Mouse (Mus musculus) limb, embryonic 14.5 days (tissue): ENCODE measurements around the gene Zfp850. TPM values are rescaled to one million over a fixed set of nuclear protein-coding genes. Genes with fewer than 3 reads are reported as not detected.

Source experiments
- ATAC-seq: fragments of 200-750 bp; cut with Nextera tagmentation; 2 replicates; pipeline ENCODE4 v1.8.0; 2017; ENCODE audit warnings: low read depth, moderate number of reproducible peaks, moderate TSS enrichment; ENCODE audit not compliant: low FRiP score
- DNase-seq: peaks from one replicate; pipeline ENCODE4 v3.0.0-alpha.2; 2015; ENCODE audit warnings: low spot score
- H3K27ac ChIP-seq: fragments of 300-500 bp; sonication (generic); replicated peaks from 2 replicates; pipeline ENCODE4 v1.5.1; 2014; ENCODE audit warnings: low read depth, mild to moderate bottlenecking, low read length, moderate library complexity, mixed read lengths
- H3K27me3 ChIP-seq: fragments of 300-500 bp; sonication (generic); 2 replicates; pipeline ENCODE4 v1.6.1; 2014; ENCODE audit warnings: low read length, mixed read lengths; ENCODE audit not compliant: control insufficient read depth, insufficient read depth
- H3K36me3 ChIP-seq: fragments of 300-500 bp; sonication (generic); 2 replicates; pipeline ENCODE4 v1.6.1; 2014; ENCODE audit warnings: mild to moderate bottlenecking, low read length, moderate library complexity, mixed read lengths; ENCODE audit not compliant: control insufficient read depth, insufficient read depth
- H3K4me1 ChIP-seq: fragments of 300-500 bp; sonication (generic); 2 replicates; pipeline ENCODE4 v1.6.1; 2014; ENCODE audit warnings: antibody characterized with exemption, low read length, mixed read lengths; ENCODE audit not compliant: control insufficient read depth, insufficient read depth
- H3K4me2 ChIP-seq: fragments of 300-500 bp; sonication (generic); replicated peaks from 2 replicates; pipeline ENCODE4 v1.6.1; 2014; ENCODE audit warnings: low read depth, mild to moderate bottlenecking, low read length, moderate library complexity; ENCODE audit not compliant: severe bottlenecking
- H3K4me3 ChIP-seq: fragments of 300-500 bp; sonication (generic); replicated peaks from 2 replicates; pipeline ENCODE4 v1.5.1; 2014; ENCODE audit warnings: low read length
- H3K9ac ChIP-seq: fragments of 300-500 bp; sonication (generic); 2 replicates; pipeline ENCODE4 v1.6.1; 2014; ENCODE audit warnings: mild to moderate bottlenecking, low read depth, low read length, moderate library complexity; ENCODE audit not compliant: severe bottlenecking
- H3K9me3 ChIP-seq: fragments of 300-500 bp; sonication (generic); 2 replicates; pipeline ENCODE4 v1.6.1; 2016; ENCODE audit warnings: low read length; ENCODE audit not compliant: control insufficient read depth
- POLR2A ChIP-seq: fragments of 200-500 bp; IDR thresholded peaks from 2 replicates; pipeline ENCODE4 v1.8.0; 2012; ENCODE audit warnings: inconsistent platforms, mild to moderate bottlenecking, moderate library complexity, borderline replicate concordance; ENCODE audit not compliant: insufficient read depth, insufficient read length; ENCODE audit errors: extremely low read depth
- WGBS: fragments of 180-500 bp; shearing (Covaris S2); extraction: QIAGEN DNeasy Blood & Tissue Kit; methylation state at CpG from one replicate; pipeline ENCODE4 v1.1.7; 2014; 5-methylcytosine and 5-hydroxymethylcytosine counted together
- polyA plus RNA-seq, 2 experiments: library from polyadenylated mRNA; depleted of rRNA in 1 of 2; stranded (reverse) in 1 of 2; unstranded in 1 of 2; fragments of >200 nt; fragmentation: Nextera tagmentation in 1 of 2; extraction: Ambion mirVana in 1 of 2; gene quantifications; 2 replicates each; pipeline versions ENCODE4 v1.2.1 to v1.2.3; 2012 to 2014

Gene Zfp850
- 1.8 and 2.0 TPM in 2 replicates for polyA plus RNA-seq (2012; rRNA removed)
- polyA plus RNA-seq (2014; fragmentation: Nextera tagmentation; extraction: Ambion mirVana), result 4.1 and 4.5 TPM in 2 replicates

DNA sequence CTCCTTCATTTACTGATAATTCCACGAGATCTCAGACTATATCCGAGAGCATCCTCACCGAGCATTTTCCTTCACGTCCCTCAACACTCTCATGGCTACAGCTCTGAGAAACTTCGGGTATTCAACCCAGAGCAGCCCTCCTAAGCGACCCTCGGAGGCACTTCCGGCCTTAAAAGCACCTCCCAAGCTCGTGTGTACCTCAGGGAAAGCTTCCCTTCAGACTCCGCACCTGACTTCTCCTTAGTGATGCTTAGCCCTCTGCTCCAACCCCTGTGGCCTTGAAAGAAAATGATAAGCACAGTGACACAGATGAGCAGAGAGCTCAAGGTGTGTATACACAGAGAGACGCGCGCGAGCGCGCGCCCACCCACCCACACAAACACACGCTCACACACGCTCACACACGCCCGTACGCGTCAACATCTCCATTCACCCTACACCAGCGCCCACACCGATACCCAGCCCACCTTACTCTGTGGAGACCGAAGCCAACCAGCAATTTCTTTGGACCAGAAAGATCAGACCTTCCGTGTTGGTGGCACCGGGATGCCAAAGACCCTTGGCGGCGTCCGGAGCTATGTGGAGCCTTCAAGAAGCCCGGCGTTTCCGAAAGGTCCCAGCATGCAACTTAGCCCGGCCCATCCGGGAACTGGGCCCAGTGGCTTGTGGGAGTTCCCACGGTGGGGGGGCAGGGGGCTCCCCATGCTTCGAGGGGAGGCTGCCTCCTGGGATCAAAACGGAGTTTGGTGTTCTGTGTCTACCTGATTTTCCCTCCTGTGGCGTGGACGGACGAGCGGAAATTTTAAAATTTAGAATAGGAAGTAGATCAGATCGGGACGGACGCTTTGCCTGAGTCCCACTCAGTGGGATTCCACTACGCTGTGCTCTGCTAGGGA, at the start of gene Zfp850:
Zfp850 (minus strand) TSS at position 567 of the 896 bp plus-strand sequence.
- 2% methylated on average over 47 of the region's 47 CpGs for WGBS
- 0 out of 2 replicates have a peak, but pooled peaks cover 3% of the 10 kb centered on the region for H3K4me1 ChIP-seq

DNA sequence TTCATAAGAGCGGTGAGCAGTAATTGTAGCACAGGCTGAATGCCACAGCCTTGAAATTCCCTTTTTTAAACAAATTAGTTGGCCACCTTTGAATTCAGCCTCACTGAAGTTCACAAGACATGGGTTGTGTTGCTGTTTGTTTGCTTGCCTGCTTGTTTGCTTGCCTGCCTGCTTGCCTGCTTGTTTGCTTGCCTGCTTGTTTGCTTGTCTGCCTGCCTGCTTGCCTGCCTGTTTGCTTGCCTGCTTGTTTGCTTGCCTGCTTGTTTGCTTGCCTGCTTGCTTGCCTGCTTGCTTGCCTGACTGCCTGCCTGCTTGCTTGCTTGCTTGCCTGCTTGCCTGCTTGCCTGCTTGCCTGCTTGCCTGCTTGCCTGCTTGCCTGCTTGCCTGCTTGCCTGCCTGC, 46.1 kb upstream of the Zfp850 start:
- H3K27ac ChIP-seq, result no peak overlapping the region
- DNase-seq (no peak), ATAC-seq (no peak)
- 92% methylated on average over 1 of the region's 1 CpGs for WGBS
- H3K9me3 ChIP-seq, result no peaks in the 10 kb centered on the region
- H3K27me3 ChIP-seq, result no peaks in the 10 kb centered on the region
- no peak for TF ChIP-seq POLR2A
- no peaks in the 10 kb centered on the region for H3K36me3 ChIP-seq
- no peak overlapping the region for H3K9ac ChIP-seq
- H3K4me3 ChIP-seq, result no peak overlapping the region
- no peak overlapping the region for H3K4me2 ChIP-seq
- no peaks in the 10 kb centered on the region for H3K4me1 ChIP-seq

More for the DNA sequence above, at the start of gene Zfp850:
- Histone ChIP-seq H3K4me3 (peak within 1 kb of the TSS; percentile 60), H3K9ac (peak within 1 kb of the TSS; percentile 77), H3K36me3 (0 out of 2 replicates have a peak, but pooled peaks cover 4% of the 10 kb centered on the region), H3K27me3 (no peaks in the 10 kb centered on the region), H3K4me2 (peak within 1 kb of the TSS; percentile 90), H3K9me3 (no peaks in the 10 kb centered on the region), H3K27ac (no peak within 1 kb of the TSS; the same call in 1 of the 2 replicates)
- ATAC-seq, result peak; percentile 95
- peak; percentile 64; the same call in 1 of the 2 replicates for TF ChIP-seq POLR2A
- DNase-seq, result peak; percentile 82

DNA sequence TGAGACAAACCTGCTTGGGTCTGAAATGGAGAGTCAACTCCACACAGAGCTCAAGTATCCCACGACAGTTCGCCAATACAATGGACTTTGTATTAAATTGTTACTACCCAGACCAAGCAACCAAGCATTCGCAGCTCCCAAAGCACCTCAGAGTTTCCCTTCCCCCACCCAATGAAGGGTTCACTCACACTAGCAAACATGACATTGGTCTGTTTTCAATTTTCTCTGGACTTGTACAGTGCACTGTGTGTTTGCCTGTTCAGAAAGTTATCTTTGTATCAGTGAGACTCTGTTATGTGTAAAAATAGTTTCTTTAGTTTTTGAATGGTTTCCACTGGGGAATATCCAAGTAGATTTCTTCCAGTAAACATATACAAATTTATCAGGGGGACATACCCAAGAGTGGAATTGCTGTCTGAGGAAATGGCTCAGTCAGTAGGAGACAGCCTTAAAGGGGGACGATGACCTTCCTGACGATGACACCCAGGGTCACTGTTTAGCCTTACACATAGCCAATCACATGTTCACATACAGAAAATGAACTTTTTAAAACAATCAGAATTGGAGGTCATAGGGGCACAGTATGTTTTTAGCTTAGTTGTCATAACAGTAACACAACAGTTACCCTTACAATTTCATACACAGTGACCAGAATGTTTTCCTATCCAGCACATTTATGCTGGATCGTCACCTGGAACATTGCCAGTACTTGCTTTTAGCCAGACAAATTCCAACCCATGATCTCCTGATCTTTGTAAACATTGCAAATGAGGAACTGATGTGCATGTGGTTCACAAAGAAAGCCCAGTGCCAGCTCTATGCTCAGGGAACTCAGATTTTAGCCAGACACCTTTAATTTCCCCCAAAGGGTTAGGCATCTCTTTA, 39.4 kb upstream of the Zfp850 start:
- Histone ChIP-seq H3K9me3 (no peaks in the 10 kb centered on the region), H3K9ac (no peak overlapping the region), H3K4me1 (0 out of 2 replicates have a peak, but pooled peaks cover 6% of the 10 kb centered on the region), H3K27ac (no peak overlapping the region), H3K4me2 (no peak overlapping the region), H3K4me3 (no peak overlapping the region), H3K36me3 (peaks cover 6% of the 10 kb centered on the region), H3K27me3 (no peaks in the 10 kb centered on the region)
- ATAC-seq (no peak), DNase-seq (peak; percentile 25)
- WGBS, result 80% methylated on average over 6 of the region's 6 CpGs
- no peak for TF ChIP-seq POLR2A

DNA sequence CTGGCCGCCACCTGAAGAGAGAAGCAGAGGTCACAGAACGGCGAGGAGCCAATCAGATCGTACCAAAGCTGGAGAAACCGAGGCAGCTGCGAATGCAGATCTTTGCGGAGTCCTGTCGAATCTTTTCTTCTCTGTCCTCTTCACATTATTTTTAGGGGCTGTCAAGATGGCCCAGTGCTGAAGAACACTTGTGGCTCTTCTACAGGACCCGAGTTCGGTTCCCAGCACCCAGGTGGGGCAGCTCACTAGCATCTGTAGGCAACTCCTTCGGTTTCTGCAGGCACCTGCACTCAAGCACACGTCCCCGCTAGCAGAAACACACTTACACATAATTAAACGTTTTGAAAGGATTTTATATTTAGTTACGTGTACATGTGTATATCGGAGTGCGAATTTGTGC, 36.7 kb upstream of the Zfp850 start:
- Histone ChIP-seq H3K4me2 (peak overlapping the region; percentile 37), H3K9me3 (no peaks in the 10 kb centered on the region), H3K27me3 (no peaks in the 10 kb centered on the region), H3K4me3 (peak overlapping the region; percentile 68), H3K36me3 (peaks cover 33% of the 10 kb centered on the region), H3K4me1 (0 out of 2 replicates have a peak, but pooled peaks cover 6% of the 10 kb centered on the region), H3K9ac (0 out of 2 replicates have a peak overlapping the region, but pooled peaks have one; percentile 2), H3K27ac (no peak overlapping the region)
- 59% methylated on average over 17 of the region's 17 CpGs for WGBS
- DNase-seq, result no peak
- no peak for TF ChIP-seq POLR2A
- no peak for ATAC-seq
